Mouse (Mus musculus): ENCODE results near the gene Cdkn2c. TPM values are rescaled to one million over a fixed set of nuclear protein-coding genes. Genes with fewer than 3 reads are reported as not detected.

Gene Cdkn2c
- polyA plus RNA-seq, 1 experiment from 2014 or later: 4.1 TPM

DNA sequence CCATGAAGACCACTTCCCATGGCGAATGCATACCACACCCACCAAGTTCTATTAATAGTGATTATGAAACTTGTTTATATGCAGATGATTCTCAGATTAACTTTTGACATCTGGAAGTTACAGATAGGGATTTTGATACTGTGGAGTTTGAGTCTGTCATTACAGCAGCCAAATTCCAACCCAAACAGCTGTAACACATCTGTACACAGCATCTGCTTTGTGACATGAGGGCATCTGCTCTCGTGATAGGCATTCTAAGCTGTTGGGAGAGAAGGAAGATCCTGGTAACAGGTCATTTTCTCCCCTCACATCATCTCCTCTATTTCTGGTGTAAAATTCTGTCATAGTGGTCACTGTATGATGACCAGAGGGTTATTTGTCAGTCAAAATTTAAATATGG is 36.8 kb downstream of the Cdkn2c start:
- Histone ChIP-seq H3K9ac (ENCODE audit: low read length) (no peak overlapping the region), H3K27ac (ENCODE audit: low read depth, low read length) (no peak overlapping the region), H3K36me3 (ENCODE audit: control insufficient read depth, insufficient read depth, low read length) (no peaks in the 10 kb centered on the region), H3K4me1 (ENCODE audit: control insufficient read depth, insufficient read depth, low read length) (no peaks in the 10 kb centered on the region), H3K4me3 (ENCODE audit: low read depth, low read length) (no peak overlapping the region), H3K27me3 (ENCODE audit: control insufficient read depth, insufficient read depth, low read length) (no peaks in the 10 kb centered on the region), H3K4me2 (ENCODE audit: low read depth) (no peak overlapping the region), H3K9me3 (ENCODE audit: control insufficient read depth, low read length) (no peaks in the 10 kb centered on the region)
- no peak for ATAC-seq (ENCODE audit: insufficient read depth, low FRiP score, low TSS enrichment)
- no peak for DNase-seq (ENCODE audit: low spot score)
- WGBS: 74% methylated on average over 2 of the region's 2 CpGs

DNA sequence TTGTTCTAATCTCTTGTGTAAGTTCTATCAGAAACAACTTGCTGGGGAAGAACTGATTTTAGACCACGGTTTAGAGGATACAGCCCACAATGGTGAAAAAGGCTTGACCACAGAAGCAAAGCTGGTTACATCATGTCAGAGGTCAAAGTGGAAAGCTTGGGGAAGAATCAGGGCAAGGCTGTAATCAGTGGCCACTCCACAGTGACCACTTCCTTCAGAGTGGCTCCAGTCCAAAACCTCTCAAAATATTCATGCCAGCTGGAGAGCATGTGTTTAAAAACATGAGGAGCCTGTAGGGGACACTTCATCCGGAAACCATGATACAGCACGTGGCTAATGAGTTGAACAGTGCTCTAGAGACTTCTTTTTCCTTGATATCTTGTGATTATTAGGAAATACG is 54.4 kb downstream of the Cdkn2c start:
- no peaks in the 10 kb centered on the region for H3K27me3 ChIP-seq (ENCODE audit: control insufficient read depth, insufficient read depth, low read length)
- H3K36me3 ChIP-seq (ENCODE audit: control insufficient read depth, insufficient read depth, low read length): no peaks in the 10 kb centered on the region
- H3K4me3 ChIP-seq (ENCODE audit: low read depth, low read length): no peak overlapping the region
- H3K27ac ChIP-seq (ENCODE audit: low read depth, low read length): no peak overlapping the region
- no peaks in the 10 kb centered on the region for H3K4me1 ChIP-seq (ENCODE audit: control insufficient read depth, insufficient read depth, low read length)
- WGBS: 78% methylated on average over 4 of the region's 4 CpGs
- no peak overlapping the region for H3K4me2 ChIP-seq (ENCODE audit: low read depth)
- ATAC-seq (ENCODE audit: insufficient read depth, low FRiP score, low TSS enrichment): no peak
- no peak overlapping the region for H3K9ac ChIP-seq (ENCODE audit: low read length)
- H3K9me3 ChIP-seq (ENCODE audit: control insufficient read depth, low read length): no peaks in the 10 kb centered on the region
- DNase-seq (ENCODE audit: low spot score): no peak

Other genes starting within 250 kb of the Cdkn2c start
- gene Rnf11, start 182.5 kb downstream of the Cdkn2c start, polyA plus RNA-seq (2014; fragmentation: Nextera tagmentation; extraction: Ambion mirVana): 55.3 and 57.6 TPM in 2 replicates
- gene 4930522H14Rik, start 135.9 kb downstream of the Cdkn2c start, polyA plus RNA-seq (2014; fragmentation: Nextera tagmentation; extraction: Ambion mirVana): not detected in 2 replicates
- 43.3 and 45.5 TPM in 2 replicates for gene Faf1, start 9.4 kb upstream of the Cdkn2c start, polyA plus RNA-seq (2014; fragmentation: Nextera tagmentation; extraction: Ambion mirVana)

Data from neural tube, embryonic 11.5 days (tissue).